Mouse (Mus musculus) megakaryocyte, embryonic 14.5 days (primary cell): ENCODE results near the gene Apobec2. TPM values are rescaled to one million over a fixed set of nuclear protein-coding genes. Genes with fewer than 3 reads are reported as not detected.

Experiments
- H3K27me3 ChIP-seq: replicated peaks from 2 replicates; pipeline ENCODE3; 2012; ENCODE audit warnings: inconsistent platforms
- H3K36me3 ChIP-seq: replicated peaks from 2 replicates; pipeline ENCODE3; 2012; ENCODE audit warnings: low read length, inconsistent platforms, mixed read lengths
- H3K4me1 ChIP-seq: 2 replicates; pipeline ENCODE4 v1.6.1; 2012; ENCODE audit warnings: inconsistent platforms
- H3K4me3 ChIP-seq: replicated peaks from 2 replicates; pipeline ENCODE3; 2012; ENCODE audit warnings: moderate library complexity, mild to moderate bottlenecking, inconsistent platforms
- H3K9me3 ChIP-seq: 2 replicates; pipeline ENCODE4 v1.6.1; 2012; ENCODE audit warnings: inconsistent platforms
- FLI1 ChIP-seq: IDR thresholded peaks from 2 replicates; pipeline ENCODE4 v1.6.1; 2012; ENCODE audit warnings: low read length, inconsistent platforms, mixed read lengths
- GATA1 ChIP-seq: IDR thresholded peaks from 3 replicates; pipeline ENCODE4 v1.6.1; 2012; ENCODE audit warnings: mixed read lengths, low read length, inconsistent platforms, borderline replicate concordance
- polyA plus RNA-seq: library from polyadenylated mRNA; stranded (reverse); fragments of >175 nt; gene quantifications from 2 replicates; pipeline ENCODE4 v1.2.3, GENCODE M21; 2012; ENCODE audit warnings: low replicate concordance; ENCODE audit not compliant: insufficient read depth

Gene Apobec2
- polyA plus RNA-seq, 1 experiment: not detected

DNA sequence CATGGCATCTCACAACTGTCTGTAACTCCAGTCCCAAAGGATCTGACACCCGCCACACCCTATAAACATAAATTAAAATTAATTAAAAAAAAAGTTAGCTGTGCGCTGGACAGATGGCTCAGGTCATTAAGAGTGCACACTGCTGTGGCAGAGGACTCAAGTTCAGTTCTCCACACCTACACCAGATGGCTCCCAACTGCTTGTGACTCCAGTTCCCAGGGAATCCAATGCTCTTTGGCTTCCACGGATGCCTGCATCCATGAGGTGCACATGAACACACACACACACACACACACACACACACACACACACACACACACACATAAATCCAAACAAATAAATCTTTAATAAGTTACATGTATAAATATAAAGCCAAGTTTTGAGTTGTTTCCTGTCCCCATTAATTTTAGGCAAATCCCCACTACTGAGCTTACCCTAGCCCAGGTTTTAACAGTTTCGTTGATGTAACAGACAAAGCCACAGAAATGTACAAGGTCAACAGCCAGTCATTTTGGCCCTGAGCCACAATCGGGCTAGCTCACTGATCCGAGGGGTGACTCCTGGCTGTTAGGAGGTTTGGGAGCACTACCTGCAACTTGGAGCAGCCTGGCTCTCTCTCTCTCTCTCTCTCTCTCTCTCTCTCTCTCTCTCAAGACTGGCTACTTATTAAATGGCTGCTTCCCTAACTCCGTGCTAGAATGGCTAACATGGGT is 10.2 kb upstream of the Apobec2 start:
- peaks cover 5% of the 10 kb centered on the region for H3K27me3 ChIP-seq
- H3K9me3 ChIP-seq: 0 out of 2 replicates have a peak, but pooled peaks cover 4% of the 10 kb centered on the region
- peaks cover 5% of the 10 kb centered on the region for H3K4me1 ChIP-seq
- no peaks in the 10 kb centered on the region for H3K36me3 ChIP-seq
- no peak overlapping the region for H3K4me3 ChIP-seq
- no peak for TF ChIP-seq FLI1
- TF ChIP-seq GATA1: no peak

DNA sequence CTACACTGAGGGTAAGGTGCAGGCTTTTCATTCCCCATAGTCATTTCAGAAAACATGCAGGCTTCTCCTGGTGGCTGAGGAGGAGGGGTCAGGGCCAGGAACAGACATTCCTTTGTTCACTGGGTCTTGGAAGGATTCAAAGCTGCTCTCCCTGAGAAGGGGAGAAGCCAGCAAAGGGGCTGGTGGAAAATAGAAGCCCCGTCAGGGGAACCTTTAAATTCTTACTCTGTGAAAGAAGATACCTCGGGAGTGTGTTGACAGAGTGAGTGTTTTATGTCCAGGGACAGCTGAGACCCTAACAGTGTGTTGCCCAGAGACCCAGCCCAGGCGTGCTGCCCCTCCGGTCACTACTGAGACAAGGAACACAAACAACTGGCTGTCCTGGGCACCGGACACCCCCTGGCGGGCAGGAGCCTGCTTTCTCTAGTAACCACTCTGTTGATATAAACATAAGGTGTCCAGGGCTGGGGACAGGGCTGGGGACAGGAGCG is 4.7 kb upstream of the Apobec2 start:
- Histone ChIP-seq H3K9me3 (0 out of 2 replicates have a peak, but pooled peaks cover 4% of the 10 kb centered on the region), H3K4me1 (peaks cover 13% of the 10 kb centered on the region), H3K36me3 (no peaks in the 10 kb centered on the region), H3K27me3 (peaks cover 7% of the 10 kb centered on the region), H3K4me3 (no peak overlapping the region)
- TF ChIP-seq GATA1 (no peak), FLI1 (no peak)

DNA sequence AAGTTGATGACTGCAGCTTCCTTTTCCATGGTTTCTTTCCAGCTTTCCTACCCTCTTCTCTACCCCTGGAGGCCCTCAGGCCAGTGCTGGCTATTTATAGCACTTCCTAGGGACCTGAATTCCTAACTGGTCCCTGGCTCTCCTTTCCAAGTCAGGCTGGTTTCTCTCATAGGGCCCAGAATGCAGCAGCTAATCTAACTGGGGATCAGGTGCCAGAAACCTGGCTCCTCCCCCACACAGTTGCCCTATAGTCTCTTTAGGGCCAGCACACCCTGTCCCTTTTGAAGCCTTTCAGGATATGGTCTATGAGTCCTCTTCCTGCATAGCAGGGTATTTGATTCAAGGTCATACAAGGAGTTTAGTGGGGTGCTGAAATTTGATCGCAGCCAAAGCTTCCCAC is 3.8 kb upstream of the Apobec2 start:
- Histone ChIP-seq H3K4me1 (peaks cover 21% of the 10 kb centered on the region), H3K27me3 (peaks cover 7% of the 10 kb centered on the region), H3K9me3 (0 out of 2 replicates have a peak, but pooled peaks cover 4% of the 10 kb centered on the region), H3K36me3 (no peaks in the 10 kb centered on the region), H3K4me3 (no peak overlapping the region)
- no peak for TF ChIP-seq FLI1
- TF ChIP-seq GATA1: no peak

DNA sequence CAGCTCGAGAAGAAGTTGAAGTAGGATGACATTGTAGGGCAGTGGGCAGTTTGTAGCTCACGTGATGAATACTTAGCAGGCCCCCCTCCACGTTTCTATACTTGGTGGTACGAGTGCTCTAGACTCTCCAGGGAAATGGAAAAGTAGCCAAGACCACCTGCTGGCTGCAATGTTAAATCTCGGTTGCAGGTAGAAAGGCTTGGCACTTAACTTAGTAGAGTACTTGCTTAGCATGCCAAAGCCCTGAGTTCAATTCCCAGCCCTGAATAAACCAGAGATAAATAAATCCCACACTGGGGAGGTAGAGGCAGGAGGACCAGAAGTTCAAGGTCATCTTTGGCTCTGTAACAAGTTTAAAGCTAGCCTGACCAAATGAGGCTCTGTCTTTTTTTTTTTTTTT is 1.7 kb upstream of the Apobec2 start:
- Histone ChIP-seq H3K27me3 (peaks cover 7% of the 10 kb centered on the region), H3K36me3 (no peaks in the 10 kb centered on the region), H3K4me3 (no peak overlapping the region), H3K4me1 (peaks cover 38% of the 10 kb centered on the region), H3K9me3 (no peaks in the 10 kb centered on the region)
- TF ChIP-seq GATA1 (no peak), FLI1 (no peak)

DNA sequence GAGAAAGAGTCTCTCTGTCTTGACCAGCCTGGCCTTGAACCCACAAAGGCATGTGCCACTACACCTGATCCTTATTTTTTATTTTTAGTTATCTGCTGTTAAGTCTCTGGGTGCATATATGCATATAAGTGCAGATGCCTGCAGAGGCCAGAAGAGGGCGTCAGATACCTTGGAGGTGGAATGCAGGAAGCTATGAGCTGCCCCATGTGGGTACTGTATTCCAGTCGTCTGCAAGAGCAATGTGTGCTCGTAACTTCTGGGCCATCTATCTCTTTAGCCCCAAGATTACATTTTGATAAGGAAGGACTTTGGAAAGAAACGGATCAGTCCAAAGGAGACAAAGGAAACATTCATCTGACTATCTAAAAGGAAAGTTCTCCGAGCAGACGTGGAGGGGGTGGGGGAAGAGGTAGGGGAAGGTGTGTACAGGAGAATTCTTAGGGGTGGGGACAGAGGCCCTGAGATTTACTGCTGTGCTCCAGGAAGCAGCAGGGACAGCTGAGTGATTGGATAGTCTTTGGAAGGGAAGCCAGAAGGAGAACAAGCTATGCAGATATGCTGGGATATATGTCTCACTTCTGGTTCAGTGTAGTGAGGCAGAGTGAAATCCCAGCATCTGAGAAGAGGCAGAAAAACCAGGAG is 1.1 kb upstream of the Apobec2 start:
- peaks cover 7% of the 10 kb centered on the region for H3K27me3 ChIP-seq
- no peak for TF ChIP-seq FLI1
- no peak for TF ChIP-seq GATA1
- H3K4me3 ChIP-seq: no peak overlapping the region
- H3K9me3 ChIP-seq: no peaks in the 10 kb centered on the region
- H3K4me1 ChIP-seq: peaks cover 42% of the 10 kb centered on the region
- no peaks in the 10 kb centered on the region for H3K36me3 ChIP-seq

DNA sequence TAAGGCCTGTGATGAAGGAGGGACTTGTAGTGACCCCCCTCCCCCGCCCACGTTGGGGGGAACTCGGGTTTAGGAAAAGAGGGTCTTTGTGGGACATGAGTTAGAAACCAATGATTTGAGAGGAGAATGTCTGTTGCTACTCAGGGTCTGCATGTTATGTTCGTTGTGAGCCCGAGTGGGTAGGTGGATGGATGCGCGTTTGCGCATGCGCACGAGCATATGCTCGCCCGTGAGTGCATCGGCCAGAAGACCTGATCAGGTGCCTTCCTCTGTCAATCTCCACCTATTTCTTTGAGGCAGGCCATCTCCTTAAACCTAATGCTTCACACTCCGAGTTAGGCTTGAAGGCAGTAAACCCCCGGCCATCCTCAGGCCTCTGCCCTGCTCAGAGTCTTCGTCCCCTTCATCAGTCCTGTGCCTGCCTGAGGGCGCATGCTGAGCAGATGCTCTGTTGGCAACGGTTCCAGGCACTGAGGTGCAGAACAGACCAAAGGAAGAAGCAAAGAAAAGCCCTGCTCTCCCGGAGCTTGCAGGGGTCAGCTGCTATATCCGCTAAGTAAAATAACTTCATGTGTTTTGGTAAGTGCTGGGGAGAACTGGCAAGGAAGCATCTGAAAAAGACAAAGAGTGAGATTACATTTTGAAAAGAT is 401 bp upstream of the Apobec2 start:
- TF ChIP-seq FLI1: no peak
- TF ChIP-seq GATA1: no peak
- H3K4me1 ChIP-seq: peaks cover 49% of the 10 kb centered on the region
- H3K9me3 ChIP-seq: no peaks in the 10 kb centered on the region
- H3K36me3 ChIP-seq: no peaks in the 10 kb centered on the region
- peaks cover 7% of the 10 kb centered on the region for H3K27me3 ChIP-seq
- H3K4me3 ChIP-seq: no peak overlapping the region

DNA sequence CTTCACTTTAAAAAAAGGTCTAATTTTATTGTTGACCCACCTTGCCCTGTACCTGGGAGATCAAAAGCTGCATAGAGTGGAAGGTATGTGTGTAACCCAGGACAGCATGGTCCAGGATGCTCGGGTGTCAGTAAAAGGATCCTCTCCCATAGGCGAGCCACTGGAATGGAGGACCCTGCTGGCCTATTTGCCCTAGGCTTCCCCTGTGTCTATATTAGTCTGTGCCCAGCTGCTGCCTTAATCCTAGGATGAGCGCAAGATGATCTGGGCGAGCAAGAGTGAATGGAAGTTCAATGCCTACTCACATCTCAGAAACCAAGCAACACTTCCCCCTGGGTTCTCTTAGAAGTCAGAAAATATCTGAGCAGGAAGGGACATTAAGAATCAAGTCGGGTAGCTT is 1.7 kb downstream of the Apobec2 start:
- H3K27me3 ChIP-seq: peaks cover 3% of the 10 kb centered on the region
- H3K9me3 ChIP-seq: no peaks in the 10 kb centered on the region
- H3K4me3 ChIP-seq: no peak overlapping the region
- H3K4me1 ChIP-seq: peaks cover 56% of the 10 kb centered on the region
- H3K36me3 ChIP-seq: no peaks in the 10 kb centered on the region
- TF ChIP-seq FLI1 (no peak), GATA1 (no peak)

DNA sequence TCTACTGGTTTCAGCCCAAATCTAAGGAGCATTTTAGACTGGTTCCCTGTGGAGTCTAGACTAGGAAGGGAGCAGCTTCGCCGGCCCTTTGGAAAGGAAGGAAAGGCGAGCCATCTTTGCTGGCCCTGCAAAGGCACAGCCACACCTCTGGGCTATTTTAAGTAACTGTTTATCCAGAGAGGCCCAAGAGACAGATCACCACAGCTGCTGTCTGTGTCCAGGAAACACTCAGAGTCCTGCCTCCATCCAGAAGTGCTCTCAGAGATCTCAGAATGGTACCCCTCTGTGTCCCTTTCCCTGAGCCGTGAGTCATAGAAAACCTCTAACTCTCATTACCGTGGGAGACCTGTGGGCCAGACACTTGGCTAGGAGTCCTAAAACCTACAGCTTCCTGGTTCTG is 2.3 kb downstream of the Apobec2 start:
- TF ChIP-seq GATA1 (no peak), FLI1 (no peak)
- H3K4me1 ChIP-seq: peaks cover 62% of the 10 kb centered on the region

DNA sequence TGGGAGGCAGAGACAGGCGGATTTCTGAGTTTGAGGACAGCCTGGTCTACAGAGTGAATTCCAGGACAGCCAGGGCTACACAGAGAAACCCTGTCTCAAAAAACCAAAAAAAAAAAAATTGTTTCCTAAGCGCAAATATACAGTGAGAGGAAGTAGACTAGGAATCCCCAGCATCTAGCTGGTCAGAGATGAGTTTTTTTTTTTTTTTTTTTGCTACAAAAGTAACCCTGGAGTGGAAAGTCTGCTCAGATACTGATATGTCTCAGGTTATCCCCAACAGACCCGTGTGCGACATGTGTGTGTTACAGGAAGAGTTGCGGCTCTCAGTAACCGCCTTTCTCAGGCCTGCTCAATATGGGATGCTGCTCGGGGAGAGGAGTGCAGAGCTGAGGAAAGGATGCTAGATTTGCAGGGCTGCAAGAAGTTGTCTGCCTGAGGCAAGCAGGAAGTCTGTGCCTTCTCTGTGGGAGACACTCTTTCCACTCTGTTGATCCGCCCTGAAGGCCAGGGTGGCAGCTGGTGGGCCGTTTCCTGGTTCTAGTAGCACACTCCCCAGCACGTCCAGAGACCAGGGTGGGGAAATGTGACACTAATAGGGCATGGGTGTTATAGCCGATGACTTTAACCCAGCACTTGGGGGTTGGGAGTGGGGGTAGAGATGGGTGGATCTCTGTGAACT is 4.7 kb downstream of the Apobec2 start:
- Histone ChIP-seq H3K9me3 (no peaks in the 10 kb centered on the region), H3K27me3 (no peaks in the 10 kb centered on the region), H3K4me3 (no peak overlapping the region), H3K36me3 (no peaks in the 10 kb centered on the region), H3K4me1 (peaks cover 62% of the 10 kb centered on the region)
- TF ChIP-seq FLI1: no peak

More for the DNA sequence above, 2.3 kb downstream of the Apobec2 start:
- Histone ChIP-seq H3K4me3 (no peak overlapping the region), H3K9me3 (no peaks in the 10 kb centered on the region), H3K27me3 (peaks cover 2% of the 10 kb centered on the region), H3K36me3 (no peaks in the 10 kb centered on the region)
